Mouse (Mus musculus): ENCODE measurements at regions not wholly inside any gene's neighbourhood (a gene's known extent, or its start where the extent isn't known, plus 50 kb on each side); places are given as distances from the start of the nearest gene placed in this dataset.

GRCm38 (mm10) chr16:95838478-95838846 is 136.6 kb downstream of the Ets2 start:
- H3K4me2 ChIP-seq: no peak overlapping the region
- WGBS: 94% methylated on average over 3 of the region's 3 CpGs
- H3K27me3 ChIP-seq (replicated peaks): no peaks in the 10 kb centered on the region
- H3K9me3 ChIP-seq: no peaks in the 10 kb centered on the region
- no peak for ATAC-seq (ENCODE audit: insufficient read depth, low FRiP score, low read depth)
- H3K9ac ChIP-seq: no peak overlapping the region
- no peaks in the 10 kb centered on the region for H3K36me3 ChIP-seq
- no peak overlapping the region for H3K27ac ChIP-seq
- H3K4me3 ChIP-seq (replicated peaks): no peak overlapping the region
- no peaks in the 10 kb centered on the region for H3K4me1 ChIP-seq

- Histone ChIP-seq H3K9ac (no peak overlapping the region), H3K4me2 (no peak overlapping the region), H3K36me3 (no peaks in the 10 kb centered on the region), H3K4me3 (replicated peaks) (no peak overlapping the region), H3K27ac (no peak overlapping the region), H3K27me3 (replicated peaks) (no peaks in the 10 kb centered on the region), H3K9me3 (no peaks in the 10 kb centered on the region), H3K4me1 (no peaks in the 10 kb centered on the region)
- WGBS: 67% methylated on average over 5 of the region's 5 CpGs
- no peak for ATAC-seq (ENCODE audit: insufficient read depth, low FRiP score, low read depth)
Measured at GRCm38 (mm10) chr16:95837723-95838477, 136.0 kb downstream of the Ets2 start.

- Histone ChIP-seq H3K9ac (no peak overlapping the region), H3K36me3 (no peaks in the 10 kb centered on the region), H3K4me2 (no peak overlapping the region), H3K27ac (no peak overlapping the region), H3K4me1 (peaks cover 14% of the 10 kb centered on the region; the same call in 1 of the 2 replicates), H3K9me3 (no peaks in the 10 kb centered on the region), H3K27me3 (replicated peaks) (no peaks in the 10 kb centered on the region), H3K4me3 (replicated peaks) (no peak overlapping the region)
- ATAC-seq (ENCODE audit: insufficient read depth, low FRiP score, low read depth): no peak
- WGBS: 91% methylated on average over 1 of the region's 1 CpGs
Measured at GRCm38 (mm10) chr16:95835941-95836340, 134.1 kb downstream of the Ets2 start.

GRCm38 (mm10) chr16:95834556-95835288 is 132.8 kb downstream of the Ets2 start:
- WGBS: 43% methylated on average over 11 of the region's 11 CpGs
- no peak for ATAC-seq (ENCODE audit: insufficient read depth, low FRiP score, low read depth)
- Histone ChIP-seq H3K27ac (peak overlapping the region; percentile 67; the same call in 1 of the 2 replicates), H3K36me3 (no peaks in the 10 kb centered on the region), H3K9me3 (no peaks in the 10 kb centered on the region), H3K4me1 (peaks cover 14% of the 10 kb centered on the region; the same call in 1 of the 2 replicates), H3K9ac (no peak overlapping the region), H3K4me3 (replicated peaks) (no peak overlapping the region), H3K27me3 (replicated peaks) (no peaks in the 10 kb centered on the region), H3K4me2 (no peak overlapping the region)

GRCm38 (mm10) chr16:95833455-95833854 is 131.6 kb downstream of the Ets2 start:
- Histone ChIP-seq H3K36me3 (no peaks in the 10 kb centered on the region), H3K27me3 (replicated peaks) (no peaks in the 10 kb centered on the region), H3K27ac (peak overlapping the region; percentile 2; the same call in 1 of the 2 replicates), H3K4me1 (peaks cover 14% of the 10 kb centered on the region; the same call in 1 of the 2 replicates), H3K9me3 (no peaks in the 10 kb centered on the region), H3K4me3 (replicated peaks) (no peak overlapping the region), H3K4me2 (no peak overlapping the region), H3K9ac (no peak overlapping the region)
- no peak for ATAC-seq (ENCODE audit: insufficient read depth, low FRiP score, low read depth)
- WGBS: 79% methylated on average over 10 of the region's 10 CpGs

- no peak for ATAC-seq (ENCODE audit: insufficient read depth, low FRiP score, low read depth)
- Histone ChIP-seq H3K36me3 (no peaks in the 10 kb centered on the region), H3K9me3 (no peaks in the 10 kb centered on the region), H3K27me3 (replicated peaks) (no peaks in the 10 kb centered on the region), H3K4me2 (no peak overlapping the region), H3K9ac (no peak overlapping the region), H3K4me1 (peaks cover 14% of the 10 kb centered on the region; the same call in 1 of the 2 replicates), H3K4me3 (replicated peaks) (no peak overlapping the region), H3K27ac (peak overlapping the region; percentile 66; the same call in 1 of the 2 replicates)
- 54% methylated on average over 9 of the region's 9 CpGs for WGBS
Measured at GRCm38 (mm10) chr16:95832346-95832739, 130.5 kb downstream of the Ets2 start.

GRCm38 (mm10) chr16:95831566-95832345 is 129.9 kb downstream of the Ets2 start:
- H3K36me3 ChIP-seq: no peaks in the 10 kb centered on the region
- H3K27me3 ChIP-seq (replicated peaks): no peaks in the 10 kb centered on the region
- peak; percentile 59; the same call in 1 of the 2 replicates for ATAC-seq (ENCODE audit: insufficient read depth, low FRiP score, low read depth)
- no peaks in the 10 kb centered on the region for H3K9me3 ChIP-seq
- H3K4me1 ChIP-seq: peaks cover 14% of the 10 kb centered on the region; the same call in 1 of the 2 replicates
- H3K9ac ChIP-seq: no peak overlapping the region
- H3K4me3 ChIP-seq (replicated peaks): no peak overlapping the region
- H3K27ac ChIP-seq: peak overlapping the region; percentile 66
- H3K4me2 ChIP-seq: no peak overlapping the region
- 20% methylated on average over 11 of the region's 11 CpGs for WGBS

GRCm38 (mm10) chr16:95827402-95827737 is 125.5 kb downstream of the Ets2 start:
- 60% methylated on average over 6 of the region's 6 CpGs for WGBS
- Histone ChIP-seq H3K4me3 (replicated peaks) (no peak overlapping the region), H3K4me2 (no peak overlapping the region), H3K9me3 (no peaks in the 10 kb centered on the region), H3K36me3 (no peaks in the 10 kb centered on the region), H3K4me1 (peaks cover 29% of the 10 kb centered on the region), H3K27ac (no peak overlapping the region), H3K27me3 (replicated peaks) (no peaks in the 10 kb centered on the region), H3K9ac (no peak overlapping the region)
- no peak for ATAC-seq (ENCODE audit: insufficient read depth, low FRiP score, low read depth)

GRCm38 (mm10) chr16:95826681-95827401 is 125.0 kb downstream of the Ets2 start:
- Histone ChIP-seq H3K27ac (no peak overlapping the region), H3K9me3 (no peaks in the 10 kb centered on the region), H3K9ac (no peak overlapping the region), H3K27me3 (replicated peaks) (no peaks in the 10 kb centered on the region), H3K4me2 (no peak overlapping the region), H3K4me3 (replicated peaks) (no peak overlapping the region), H3K36me3 (no peaks in the 10 kb centered on the region), H3K4me1 (peaks cover 24% of the 10 kb centered on the region)
- ATAC-seq (ENCODE audit: insufficient read depth, low FRiP score, low read depth): no peak
- WGBS: 81% methylated on average over 5 of the region's 5 CpGs

- H3K27ac ChIP-seq: peak overlapping the region; percentile 80; the same call in 1 of the 2 replicates
Measured at GRCm38 (mm10) chr16:95825723-95826122, 123.8 kb downstream of the Ets2 start.

GRCm38 (mm10) chr16:95824720-95825534 is 123.1 kb downstream of the Ets2 start:
- peak; percentile 48 for ATAC-seq (ENCODE audit: insufficient read depth, low FRiP score, low read depth)
- Histone ChIP-seq H3K36me3 (no peaks in the 10 kb centered on the region), H3K4me3 (replicated peaks) (no peak overlapping the region), H3K9ac (no peak overlapping the region), H3K9me3 (no peaks in the 10 kb centered on the region), H3K27ac (peak overlapping the region; percentile 80), H3K4me2 (peak overlapping the region; percentile 35), H3K4me1 (peaks cover 20% of the 10 kb centered on the region), H3K27me3 (replicated peaks) (no peaks in the 10 kb centered on the region)
- 10% methylated on average over 7 of the region's 7 CpGs for WGBS

More at GRCm38 (mm10) chr16:95825723-95826122, 123.8 kb downstream of the Ets2 start:
- no peaks in the 10 kb centered on the region for H3K36me3 ChIP-seq
- H3K27me3 ChIP-seq (replicated peaks): no peaks in the 10 kb centered on the region
- peaks cover 20% of the 10 kb centered on the region for H3K4me1 ChIP-seq
- no peak overlapping the region for H3K9ac ChIP-seq
- ATAC-seq (ENCODE audit: insufficient read depth, low FRiP score, low read depth): no peak
- 23% methylated on average over 5 of the region's 5 CpGs for WGBS
- H3K9me3 ChIP-seq: no peaks in the 10 kb centered on the region
- no peak overlapping the region for H3K4me3 ChIP-seq (replicated peaks)
- no peak overlapping the region for H3K4me2 ChIP-seq

Data from stomach, embryonic 15.5 days (tissue).